ENCODE assay signal across 8 mouse cellular contexts in genomic region chr13:48552181-48553090, GRCm38 (mm10). TPM values are rescaled to one million over a fixed set of nuclear protein-coding genes. Genes with fewer than 3 reads are reported as not detected.
DNase-seq lines count a peak whose midpoint lies in the region; ATAC-seq lines count a peak whose summit lies in the region.

No protein-coding gene starts in this region.

- H3K4me2 ChIP-seq in neural tube, embryonic 13.5 days = peak overlapping the region; percentile 35

- peak; percentile 84 for ATAC-seq in neural tube, embryonic 13.5 days (ENCODE audit: low read depth)
- peak; percentile 78 for ATAC-seq in monocyte, adult 5-6 weeks (replicated peaks; ENCODE audit: insufficient number of reproducible peaks, low FRiP score, low TSS enrichment, poor library complexity, severe bottlenecking)

- peak overlapping the region; percentile 1; the same call in 1 of the 2 replicates for H3K4me3 ChIP-seq in neural tube, embryonic 13.5 days

- intact Hi-C loops in left cerebral cortex, postnatal 4 days (cut with DNase I) = no loop called here

- H3K36me3 ChIP-seq in neural tube, embryonic 13.5 days = no peaks in the 10 kb centered on the region

- DNase-seq in neural tube, embryonic 10.5 days (ENCODE audit: extremely low spot score, low spot score) = no peak
- peak; percentile 76 to 95 for DNase-seq in cerebellum, postnatal 4 days (ENCODE audit: low spot score in 2 of 2)
- DNase-seq in heart, adult 11 months = peak; percentile 99
- DNase-seq in kidney, adult 8-10 months = peak; percentile 91 to 92
- DNase-seq in left cerebral cortex, postnatal 4 days = peak; percentile 98
- peak; percentile 79 for DNase-seq in urinary bladder, postnatal 25 days (ENCODE audit: low spot score)

- no peaks in the 10 kb centered on the region for H3K9me3 ChIP-seq in neural tube, embryonic 13.5 days

- peak overlapping the region; percentile 87 for H3K27ac ChIP-seq in neural tube, embryonic 13.5 days (replicated peaks)

- no peaks in the 10 kb centered on the region for H3K27me3 ChIP-seq in neural tube, embryonic 13.5 days

- 68% methylated on average over 21 of the region's 21 CpGs for WGBS in neural tube, embryonic 13.5 days

- peak overlapping the region; percentile 43; the same call in 1 of the 2 replicates for H3K9ac ChIP-seq in neural tube, embryonic 13.5 days

- peaks cover 24% of the 10 kb centered on the region for H3K4me1 ChIP-seq in neural tube, embryonic 13.5 days (replicated peaks)

RNA-seq across cellular contexts. Expression of gene A830005F24Rik, which starts 39.1 kb away (rescaled TPM):
- 4.0 and 4.8 TPM in 2 replicates for polyA plus RNA-seq in neural tube, embryonic 13.5 days (2015; fragmentation: Nextera tagmentation; extraction: Ambion mirVana)
- 1 to 10 TPM; 1.2 to 2.4 TPM for total RNA-seq in left cerebral cortex, postnatal 4 days (2021)
- 0.95 to 1.7 TPM (median 1.3 TPM) in 3 replicates for total RNA-seq in monocyte, adult 5-6 weeks (2017)

RNA-seq across cellular contexts. Expression of gene Zfp169, which starts 39.2 kb away (rescaled TPM):
- polyA plus RNA-seq in neural tube, embryonic 13.5 days (2015; fragmentation: Nextera tagmentation; extraction: Ambion mirVana) = 4.8 and 5.4 TPM in 2 replicates
- total RNA-seq in left cerebral cortex, postnatal 4 days (2021) = 10 to 100 TPM; 19.5 to 24.2 TPM
- 6.1 to 31.0 TPM (median 8.3 TPM) in 3 replicates for total RNA-seq in monocyte, adult 5-6 weeks (2017)
